Mouse (Mus musculus) layer of hippocampus, adult 2 months (tissue): Measurements from ENCODE around the gene Arhgap28. TPM values are rescaled to one million over a fixed set of nuclear protein-coding genes. Genes with fewer than 3 reads are reported as not detected.
A peak's percentile ranks its signal among the peaks of the same experiment; 100 is the strongest.

Experiments
- DNase-seq, 2 experiments: peaks; one replicate each; pipeline ENCODE4 v3.0.0; 2022; ENCODE audit warnings: low spot score in 2 of 2
- H3K27ac ChIP-seq: fragments of 200-600 bp; 2 replicates; pipeline ENCODE4 v1.8.1; 2022
- H3K4me3 ChIP-seq: fragments of 200-600 bp; 2 replicates; pipeline ENCODE4 v1.8.1; 2022; ENCODE audit warnings: mild to moderate bottlenecking
- CTCF ChIP-seq: fragments of 200-600 bp; conservative IDR thresholded peaks from 2 replicates; pipeline ENCODE4 v1.8.1; 2022; ENCODE audit warnings: antibody characterized with exemption, mild to moderate bottlenecking, moderate library complexity
- total RNA-seq, 2 experiments: library from RNA; stranded (reverse); gene quantifications; 2 replicates each; pipeline ENCODE4 v1.2.3; 2021

Gene Arhgap28
- total RNA-seq, 2 experiments from 2014 or later = 0.34 to 0.49 TPM

DNA sequence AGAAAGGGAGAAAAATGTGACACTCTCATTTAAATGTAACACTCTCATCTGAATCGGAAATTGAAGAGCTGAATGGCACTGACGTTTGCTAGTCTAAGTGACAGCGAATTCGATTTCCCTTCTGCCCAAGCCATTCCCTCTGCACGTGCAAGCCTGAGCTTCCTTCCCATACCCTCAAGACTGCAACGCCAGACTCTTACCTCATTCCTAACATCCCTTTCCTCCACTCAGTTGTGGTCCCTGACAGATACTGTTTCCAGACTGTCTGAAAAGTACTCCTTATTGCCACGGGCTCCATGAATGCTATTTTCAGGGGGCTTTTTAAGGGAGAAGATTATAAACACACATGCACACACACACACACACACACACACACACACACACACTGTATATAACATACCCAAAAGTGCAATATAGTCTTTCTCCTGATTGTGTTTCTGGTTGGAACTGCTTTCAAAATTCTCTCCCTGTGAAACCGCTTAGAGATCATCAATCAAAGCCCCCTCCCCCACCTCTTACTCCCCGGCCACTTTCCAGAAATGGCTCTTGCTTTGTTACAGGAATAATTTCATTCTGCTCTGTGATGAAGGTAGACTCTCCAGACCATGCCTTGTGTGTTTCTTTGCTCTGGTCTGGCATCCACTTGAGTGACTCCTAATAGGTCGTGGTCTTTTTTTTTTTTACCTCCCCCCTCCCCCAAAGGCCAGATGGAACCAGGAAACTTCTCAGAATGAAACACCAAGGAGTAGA lies 836 bp upstream of the Arhgap28 start:
- DNase-seq = no peak
- no peak for TF ChIP-seq CTCF
- Histone ChIP-seq H3K27ac (no peak overlapping the region), H3K4me3 (peak overlapping the region; percentile 53; the same call in 1 of the 2 replicates)

DNA sequence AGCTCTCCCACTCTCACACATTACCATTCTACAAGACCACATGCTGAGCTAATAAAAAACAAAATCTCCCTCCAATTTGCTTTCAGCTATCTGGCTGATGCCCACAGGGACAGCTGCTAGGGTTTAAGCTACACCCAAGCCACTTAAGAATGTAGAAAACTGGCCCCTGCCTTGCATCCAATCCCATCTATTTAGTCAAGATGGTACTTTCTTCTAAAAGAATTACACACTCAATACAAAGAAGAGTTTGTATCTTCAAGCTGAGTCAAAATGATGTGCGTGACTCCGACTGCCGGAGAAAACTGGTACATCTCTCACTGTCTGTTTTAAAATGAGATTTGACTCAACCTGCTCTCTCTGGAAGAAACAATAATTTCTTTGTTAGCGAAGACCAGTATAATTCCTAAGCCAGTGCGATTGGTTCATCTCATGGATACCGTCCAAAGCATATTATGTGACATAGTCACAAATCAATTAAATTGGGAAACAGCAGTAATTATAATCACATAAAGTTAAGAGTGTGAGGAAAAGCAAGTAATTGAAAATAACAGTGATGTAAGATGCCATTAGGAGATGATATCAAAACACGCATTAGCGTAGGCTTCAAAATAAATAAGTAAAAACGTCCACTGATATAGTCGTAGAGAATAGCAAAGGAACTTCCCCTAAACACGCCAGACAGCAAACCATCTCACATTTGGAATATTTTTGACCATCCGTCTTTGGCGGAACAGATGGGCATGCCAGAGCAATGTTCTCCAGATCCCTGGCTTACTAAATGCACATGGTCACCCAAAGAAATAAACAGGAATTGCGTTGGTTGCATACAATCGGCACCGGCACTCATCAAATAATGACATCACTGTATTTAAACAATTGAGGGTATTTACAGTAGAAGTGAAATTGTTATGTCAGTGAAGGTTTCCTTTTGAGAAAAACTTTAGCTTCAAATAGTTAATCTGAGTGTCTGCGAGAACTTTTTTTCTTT lies 1.0 kb downstream of the Arhgap28 start:
- Histone ChIP-seq H3K4me3 (peak overlapping the region; percentile 53), H3K27ac (no peak overlapping the region)
- DNase-seq = no peak
- peak; percentile 48 for TF ChIP-seq CTCF

DNA sequence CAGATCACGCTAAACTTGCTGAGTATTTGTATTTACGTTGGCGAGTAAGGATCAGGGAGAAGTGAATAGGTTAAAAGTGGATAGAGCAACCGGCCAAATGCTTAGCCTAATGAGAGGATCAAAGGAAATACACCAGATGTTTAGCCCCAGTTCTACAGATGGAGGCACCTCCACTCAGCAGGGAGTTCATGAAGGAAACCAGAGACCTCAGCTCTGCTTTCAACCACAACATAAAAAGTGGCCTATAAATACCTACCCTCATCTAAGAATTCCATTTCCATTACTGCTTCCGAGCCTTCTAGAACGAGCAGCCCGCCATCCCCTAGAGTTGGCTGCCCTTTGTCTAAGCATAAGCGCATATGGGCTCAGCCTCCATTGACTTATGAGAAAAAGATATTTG lies 4.1 kb downstream of the Arhgap28 start:
- H3K27ac ChIP-seq = no peak overlapping the region
- H3K4me3 ChIP-seq = no peak overlapping the region
- no peak for TF ChIP-seq CTCF
- no peak for DNase-seq

DNA sequence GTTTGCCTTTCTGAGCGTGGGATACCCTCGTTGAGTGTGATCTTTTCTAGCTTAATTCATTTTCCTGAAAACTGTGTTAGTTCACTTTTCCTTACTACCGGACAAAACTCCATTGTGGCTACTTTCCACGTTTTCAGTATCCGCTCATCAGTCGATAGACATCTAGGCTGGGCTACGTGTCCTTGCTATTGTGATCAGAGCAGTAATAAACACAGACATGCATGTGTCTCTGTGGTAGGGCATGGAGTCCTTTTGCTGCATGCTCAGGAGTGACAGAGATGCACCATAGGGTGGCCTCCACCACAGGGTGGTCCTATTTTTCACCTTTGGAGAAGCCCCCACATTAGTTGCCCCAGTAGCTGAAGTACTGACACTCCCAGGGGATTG lies 7.2 kb downstream of the Arhgap28 start:
- H3K4me3 ChIP-seq = no peak overlapping the region
- no peak for DNase-seq
- no peak for TF ChIP-seq CTCF
- H3K27ac ChIP-seq = no peak overlapping the region

DNA sequence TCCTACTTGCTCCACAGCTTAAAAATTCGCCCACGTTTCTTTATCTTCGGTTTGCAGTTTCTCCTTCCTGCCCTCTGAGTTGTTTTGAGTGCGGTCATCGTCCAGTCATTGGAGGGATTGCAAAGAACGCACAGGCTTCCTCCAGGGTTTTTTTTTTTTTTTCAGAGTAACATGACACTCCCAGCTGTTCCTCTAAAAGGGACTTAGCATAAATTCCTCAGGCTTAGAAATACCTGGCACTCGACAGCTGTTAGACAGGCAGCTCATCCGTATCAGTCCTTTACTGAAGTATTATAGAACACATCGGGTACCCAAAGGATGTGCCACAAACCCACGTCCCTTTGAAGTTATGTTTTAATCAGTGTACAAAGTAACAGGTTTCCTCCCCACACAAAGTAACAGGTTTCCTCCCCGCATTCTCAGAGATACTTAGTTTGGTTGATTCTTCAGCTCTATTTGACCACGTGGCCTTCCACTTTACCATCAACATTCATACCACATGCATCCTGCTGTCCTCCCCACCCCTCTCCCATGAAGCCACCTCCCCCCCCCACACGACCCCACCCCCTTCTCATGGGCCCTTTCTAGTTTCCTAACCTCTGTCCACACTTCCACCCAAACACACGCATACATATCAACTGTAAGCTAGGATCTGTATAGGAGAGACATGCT lies 7.7 kb downstream of the Arhgap28 start:
- Histone ChIP-seq H3K4me3 (no peak overlapping the region), H3K27ac (no peak overlapping the region)
- TF ChIP-seq CTCF = no peak
- no peak for DNase-seq

DNA sequence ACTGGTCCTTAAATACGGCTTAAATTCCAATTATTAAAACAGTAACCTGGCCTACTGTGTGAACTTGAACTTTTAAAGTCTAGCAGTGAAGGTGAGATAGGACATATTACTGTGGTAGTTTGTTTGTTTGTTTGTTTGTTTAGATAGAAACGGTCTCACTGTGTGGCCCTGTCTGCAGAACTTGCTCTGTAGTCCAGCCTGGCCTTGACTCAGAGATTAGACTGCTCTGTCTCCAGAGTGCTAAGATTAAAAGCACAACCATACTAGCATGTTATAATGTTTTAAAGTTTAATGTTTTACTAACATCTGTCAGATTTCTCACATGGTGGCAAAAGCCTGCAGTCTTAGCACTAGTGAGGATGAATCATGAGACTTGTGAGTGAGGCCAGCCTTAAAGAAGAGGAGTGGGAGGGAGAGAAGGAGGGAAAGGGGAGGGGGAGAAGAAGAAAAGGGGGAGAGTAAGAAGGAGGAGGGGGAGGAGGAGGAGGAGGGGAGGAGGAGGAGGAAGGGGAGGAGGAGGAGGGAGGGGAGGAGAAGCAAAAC lies 8.6 kb downstream of the Arhgap28 start:
- Histone ChIP-seq H3K27ac (no peak overlapping the region), H3K4me3 (no peak overlapping the region)
- no peak for TF ChIP-seq CTCF
- no peak for DNase-seq

DNA sequence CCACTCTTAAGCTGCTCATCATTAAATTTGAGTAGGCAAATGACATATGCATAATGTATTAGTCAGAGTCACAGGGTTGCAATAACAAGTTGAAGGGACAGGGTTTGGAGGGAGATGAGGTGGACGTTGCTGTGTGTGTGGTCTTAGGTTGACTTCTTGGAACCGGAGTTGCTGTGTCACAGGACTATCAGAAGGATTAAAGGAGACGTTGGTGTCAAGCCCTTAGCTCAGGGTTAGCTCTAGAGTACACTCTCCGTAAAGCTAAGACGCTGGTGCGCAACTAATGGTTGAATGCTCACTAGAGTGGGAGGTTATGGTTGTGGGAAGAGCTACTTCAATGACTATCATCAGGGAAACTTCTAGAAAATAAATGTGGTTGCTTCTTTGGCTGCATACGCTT lies 9.1 kb downstream of the Arhgap28 start:
- H3K27ac ChIP-seq = no peak overlapping the region
- no peak for TF ChIP-seq CTCF
- no peak for DNase-seq
- no peak overlapping the region for H3K4me3 ChIP-seq

DNA sequence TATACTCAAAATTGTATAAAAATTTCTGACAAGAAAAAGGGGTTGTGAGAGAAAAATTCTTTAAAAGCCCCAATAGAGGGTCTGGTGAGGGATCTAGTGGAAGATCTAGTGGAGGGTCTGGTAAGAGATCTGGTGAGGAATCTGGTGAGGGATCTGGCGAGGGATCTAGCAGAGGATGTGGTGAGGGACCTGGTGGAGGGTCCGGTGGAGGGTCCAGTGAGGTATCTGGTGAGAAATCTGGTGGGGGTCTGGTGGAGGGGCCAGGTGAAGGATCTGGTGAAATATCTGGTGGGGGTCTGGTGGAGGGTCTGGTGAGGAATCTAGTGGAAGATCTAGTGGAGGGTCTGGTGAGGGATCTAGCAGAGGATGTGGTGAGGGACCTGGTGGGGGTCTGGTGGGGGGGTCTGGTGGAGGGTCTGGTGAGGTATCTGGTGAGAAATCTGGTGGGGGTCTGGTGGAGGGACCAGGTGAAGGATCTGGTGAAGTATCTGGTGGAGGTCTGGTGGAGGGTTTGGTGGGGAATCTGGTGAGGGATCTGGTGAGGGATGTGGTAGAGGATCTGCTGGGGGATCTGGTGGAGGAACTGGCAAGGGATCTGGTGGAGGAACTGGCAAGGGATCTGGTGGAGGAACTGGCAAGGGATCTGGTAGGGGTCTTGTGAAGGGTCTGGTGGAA lies 10.4 kb downstream of the Arhgap28 start:
- no peak for DNase-seq
- Histone ChIP-seq H3K27ac (no peak overlapping the region), H3K4me3 (no peak overlapping the region)
- no peak for TF ChIP-seq CTCF

DNA sequence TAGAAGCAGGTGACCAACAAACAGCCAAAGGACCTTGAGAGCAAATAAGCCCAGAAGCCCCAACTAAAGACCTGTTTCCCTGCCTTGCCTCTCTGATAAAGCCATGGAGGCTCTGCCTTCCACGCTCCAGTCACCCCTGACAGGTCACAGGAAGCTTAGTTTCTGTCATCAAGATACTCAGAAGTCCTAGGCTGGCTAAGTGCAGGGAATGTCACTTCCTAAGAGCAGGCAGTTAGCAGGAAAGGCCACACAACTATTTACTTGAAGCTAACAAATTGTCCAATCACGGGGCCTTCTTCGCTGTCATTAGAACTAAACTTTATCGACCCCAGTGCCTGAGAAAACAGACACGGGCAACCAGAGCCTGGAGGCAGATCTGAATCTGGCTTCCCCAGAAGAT lies 14.2 kb downstream of the Arhgap28 start:
- TF ChIP-seq CTCF = no peak

DNA sequence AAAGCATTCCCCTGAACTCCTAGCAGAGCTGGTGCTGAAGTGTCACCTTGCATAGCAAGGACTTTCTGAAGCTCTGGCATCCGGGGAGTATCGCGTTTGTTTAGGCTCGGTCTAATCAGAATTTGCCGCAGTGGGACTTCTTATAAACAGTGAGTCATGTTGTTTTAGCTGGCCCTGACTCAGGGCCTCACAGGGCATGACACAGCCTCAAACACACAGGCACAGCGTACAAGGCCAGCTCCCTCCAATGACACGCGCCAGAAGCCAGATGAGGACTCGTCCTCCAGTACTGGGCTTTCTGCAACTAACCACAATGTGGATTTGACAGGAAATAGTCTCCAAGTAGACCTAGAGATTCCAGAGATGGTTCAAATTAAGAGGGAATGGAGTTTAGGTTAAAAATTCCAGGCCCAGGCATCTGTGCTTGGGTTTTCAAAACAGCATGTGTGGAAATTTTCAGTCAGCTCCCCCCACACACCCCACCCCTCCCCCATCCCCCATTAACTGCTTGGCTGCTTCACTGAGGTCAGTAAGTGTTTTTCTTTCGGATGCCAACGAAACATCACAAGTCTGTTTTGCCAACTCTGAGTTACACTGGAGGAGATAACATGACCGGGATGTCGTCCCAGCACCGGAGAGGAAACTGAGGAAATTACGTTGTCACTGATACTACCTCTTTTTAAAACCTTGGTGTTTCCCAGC lies 14.8 kb downstream of the Arhgap28 start:
- TF ChIP-seq CTCF = no peak

More for the DNA sequence above, 14.2 kb downstream of the Arhgap28 start:
- H3K27ac ChIP-seq = no peak overlapping the region
- H3K4me3 ChIP-seq = no peak overlapping the region
- DNase-seq = no peak

DNA sequence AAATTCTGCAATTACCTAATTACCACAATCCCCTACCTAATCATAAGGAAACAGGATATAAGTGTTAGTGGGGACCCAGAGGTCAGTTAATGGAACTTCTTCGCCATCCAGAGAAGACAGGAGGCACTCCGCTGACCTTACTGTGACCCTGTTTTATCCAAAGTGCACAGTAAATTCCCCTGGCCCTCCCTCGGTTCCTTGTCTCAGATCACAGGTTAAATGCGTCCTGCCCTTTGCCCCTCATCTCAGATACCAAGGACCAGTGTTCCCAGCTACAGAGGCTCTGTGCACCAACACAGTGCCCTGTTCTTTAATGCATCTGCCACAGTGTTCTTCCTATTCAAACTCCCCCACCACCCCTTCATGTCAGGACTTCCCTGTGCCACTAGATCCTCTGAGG lies 18.4 kb downstream of the Arhgap28 start:
- H3K27ac ChIP-seq = no peak overlapping the region
- no peak for DNase-seq
- no peak overlapping the region for H3K4me3 ChIP-seq
- no peak for TF ChIP-seq CTCF

More for the DNA sequence above, 14.8 kb downstream of the Arhgap28 start:
- no peak for DNase-seq
- Histone ChIP-seq H3K4me3 (no peak overlapping the region), H3K27ac (no peak overlapping the region)

DNA sequence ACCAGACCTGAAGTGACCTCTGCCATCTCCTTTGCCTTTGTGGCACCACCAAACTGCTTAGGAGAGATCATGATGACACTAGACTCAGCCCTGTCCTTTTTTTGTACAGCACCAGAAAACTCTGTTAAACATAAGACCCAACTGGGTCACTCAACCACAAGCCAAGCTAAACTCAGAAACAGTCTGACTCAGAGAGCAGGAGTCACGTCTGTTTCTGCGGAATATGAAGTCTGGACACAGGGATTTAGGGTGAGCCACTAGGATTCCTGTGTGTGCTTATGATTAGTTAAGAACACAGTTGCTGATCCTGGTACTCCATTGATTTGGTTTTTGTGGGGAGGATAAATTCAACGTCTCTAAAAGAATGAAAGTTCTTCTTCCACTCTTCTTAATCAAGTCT lies 23.3 kb downstream of the Arhgap28 start:
- no peak for DNase-seq
- TF ChIP-seq CTCF = no peak
- Histone ChIP-seq H3K27ac (no peak overlapping the region), H3K4me3 (no peak overlapping the region)
